Mouse (Mus musculus) c-Kit-negative CD71-positive TER-119-positive erythroid progenitor cells, embryonic 14.5 days (primary cell): ENCODE results near the gene Neurl1a.

Experiments used
- DNase-seq: peaks from one replicate; pipeline ENCODE4 v3.0.0-alpha.2; 2013; ENCODE audit warnings: low read depth, low spot score

Neurl1a gene

GRCm38 (mm10) chr19:47211609-47212312, 33.1 kb downstream of the Neurl1a start:
- no peak for DNase-seq

- no peak for DNase-seq
These were observed 33.8 kb downstream of the Neurl1a start for GRCm38 (mm10) chr19:47212401-47212800.

- DNase-seq, result no peak
These were observed 34.9 kb downstream of the Neurl1a start for GRCm38 (mm10) chr19:47213470-47213869.

- DNase-seq, result no peak
These were observed 38.1 kb downstream of the Neurl1a start for GRCm38 (mm10) chr19:47216766-47217165.

- peak; percentile 19 for DNase-seq
These were observed 41.0 kb downstream of the Neurl1a start for GRCm38 (mm10) chr19:47219622-47220021.

- no peak for DNase-seq
These were observed 41.6 kb downstream of the Neurl1a start for GRCm38 (mm10) chr19:47220232-47220631.

- DNase-seq, result no peak
These were observed 42.4 kb downstream of the Neurl1a start for GRCm38 (mm10) chr19:47221006-47221405.

GRCm38 (mm10) chr19:47221500-47222153, 43.0 kb downstream of the Neurl1a start:
- no peak for DNase-seq

GRCm38 (mm10) chr19:47222154-47222840, 43.7 kb downstream of the Neurl1a start:
- no peak for DNase-seq

GRCm38 (mm10) chr19:47222841-47223557, 44.4 kb downstream of the Neurl1a start:
- DNase-seq, result no peak

- no peak for DNase-seq
These were observed 46.1 kb downstream of the Neurl1a start for GRCm38 (mm10) chr19:47224743-47225142.

GRCm38 (mm10) chr19:47225791-47226190, 47.2 kb downstream of the Neurl1a start:
- DNase-seq, result no peak

GRCm38 (mm10) chr19:47228725-47229252, 50.2 kb downstream of the Neurl1a start:
- no peak for DNase-seq

GRCm38 (mm10) chr19:47229461-47229860, 50.8 kb downstream of the Neurl1a start:
- no peak for DNase-seq

GRCm38 (mm10) chr19:47230082-47230481, 51.5 kb downstream of the Neurl1a start:
- no peak for DNase-seq

- DNase-seq, result no peak
These were observed 52.1 kb downstream of the Neurl1a start for GRCm38 (mm10) chr19:47230682-47231081.

- DNase-seq, result no peak
These were observed 52.8 kb downstream of the Neurl1a start for GRCm38 (mm10) chr19:47231389-47231788.

GRCm38 (mm10) chr19:47232077-47232865, 53.7 kb downstream of the Neurl1a start:
- no peak for DNase-seq

- DNase-seq, result no peak
These were observed 54.5 kb downstream of the Neurl1a start for GRCm38 (mm10) chr19:47233087-47233486.

GRCm38 (mm10) chr19:47240076-47240475, 61.5 kb downstream of the Neurl1a start:
- no peak for DNase-seq

GRCm38 (mm10) chr19:47240957-47241356, 62.3 kb downstream of the Neurl1a start:
- no peak for DNase-seq
